Mouse (Mus musculus): ENCODE measurements around the gene Asphd1. TPM values are rescaled to one million over a fixed set of nuclear protein-coding genes. Genes with fewer than 3 reads are reported as not detected.

Gene Asphd1
- polyA plus RNA-seq (2015; fragmentation: Nextera tagmentation; extraction: Ambion mirVana), result 0.13 and 0.25 TPM in 2 replicates

- H3K27me3 ChIP-seq, result peaks cover 47% of the 10 kb centered on the region
Measured at GRCm38 (mm10) chr7:126949403-126949792, at the start of gene Asphd1. Gene Asphd1 (minus strand): TSS chr7:126949582.

GRCm38 (mm10) chr7:126996449-126996848 lies 47.1 kb upstream of the Asphd1 start:
- H3K9me3 ChIP-seq, result no peaks in the 10 kb centered on the region
- ATAC-seq (ENCODE audit: insufficient number of reproducible peaks, insufficient read depth, low FRiP score, low TSS enrichment, low read depth), result no peak
- no peaks in the 10 kb centered on the region for H3K36me3 ChIP-seq
- H3K27ac ChIP-seq, result no peak overlapping the region
- 76% methylated on average over 4 of the region's 4 CpGs for WGBS
- no peaks in the 10 kb centered on the region for H3K27me3 ChIP-seq
- H3K4me2 ChIP-seq, result no peak overlapping the region
- no peak overlapping the region for H3K9ac ChIP-seq
- no peak overlapping the region for H3K4me3 ChIP-seq
- no peaks in the 10 kb centered on the region for H3K4me1 ChIP-seq

More at GRCm38 (mm10) chr7:126949403-126949792, at the start of gene Asphd1:
- H3K4me1 ChIP-seq, result peaks cover 14% of the 10 kb centered on the region
- WGBS, result 2% methylated on average over 21 of the region's 21 CpGs
- H3K27ac ChIP-seq, result no peak within 1 kb of the TSS
- no peaks in the 10 kb centered on the region for H3K9me3 ChIP-seq
- H3K4me3 ChIP-seq, result peak within 1 kb of the TSS; percentile 52
- peak within 1 kb of the TSS; percentile 99 for H3K4me2 ChIP-seq
- peak; percentile 50; the same call in 1 of the 2 replicates for ATAC-seq (ENCODE audit: insufficient number of reproducible peaks, insufficient read depth, low FRiP score, low TSS enrichment, low read depth)
- H3K36me3 ChIP-seq, result peaks cover 10% of the 10 kb centered on the region; the same call in 1 of the 2 replicates
- peak within 1 kb of the TSS; percentile 67 for H3K9ac ChIP-seq

GRCm38 (mm10) chr7:126988816-126989215 lies 39.4 kb upstream of the Asphd1 start:
- Histone ChIP-seq H3K36me3 (no peaks in the 10 kb centered on the region), H3K9me3 (no peaks in the 10 kb centered on the region), H3K4me3 (no peak overlapping the region), H3K9ac (no peak overlapping the region), H3K4me2 (no peak overlapping the region), H3K27me3 (no peaks in the 10 kb centered on the region), H3K4me1 (no peaks in the 10 kb centered on the region), H3K27ac (no peak overlapping the region)
- no peak for ATAC-seq (ENCODE audit: insufficient number of reproducible peaks, insufficient read depth, low FRiP score, low TSS enrichment, low read depth)
- 75% methylated on average over 8 of the region's 8 CpGs for WGBS

- H3K27me3 ChIP-seq, result no peaks in the 10 kb centered on the region
- no peak overlapping the region for H3K4me2 ChIP-seq
- H3K27ac ChIP-seq, result no peak overlapping the region
- no peaks in the 10 kb centered on the region for H3K4me1 ChIP-seq
- no peak overlapping the region for H3K4me3 ChIP-seq
- H3K9me3 ChIP-seq, result no peaks in the 10 kb centered on the region
- 35% methylated on average over 9 of the region's 9 CpGs for WGBS
- H3K9ac ChIP-seq, result no peak overlapping the region
- 0 out of 2 replicates have a peak, but pooled peaks have one; percentile 43 for ATAC-seq (ENCODE audit: insufficient number of reproducible peaks, insufficient read depth, low FRiP score, low TSS enrichment, low read depth)
- H3K36me3 ChIP-seq, result peaks cover 4% of the 10 kb centered on the region; the same call in 1 of the 2 replicates
Measured at GRCm38 (mm10) chr7:126986319-126986718, 36.9 kb upstream of the Asphd1 start.

- Histone ChIP-seq H3K4me3 (no peak overlapping the region), H3K9me3 (no peaks in the 10 kb centered on the region), H3K9ac (no peak overlapping the region), H3K36me3 (peaks cover 17% of the 10 kb centered on the region), H3K4me2 (no peak overlapping the region), H3K27ac (no peak overlapping the region), H3K4me1 (no peaks in the 10 kb centered on the region), H3K27me3 (no peaks in the 10 kb centered on the region)
- 67% methylated on average over 10 of the region's 10 CpGs for WGBS
- ATAC-seq (ENCODE audit: insufficient number of reproducible peaks, insufficient read depth, low FRiP score, low TSS enrichment, low read depth), result no peak
Measured at GRCm38 (mm10) chr7:126984667-126985444, 35.5 kb upstream of the Asphd1 start.

- H3K27me3 ChIP-seq, result no peaks in the 10 kb centered on the region
- no peak overlapping the region for H3K27ac ChIP-seq
- H3K4me3 ChIP-seq, result no peak overlapping the region
- 81% methylated on average over 7 of the region's 7 CpGs for WGBS
- H3K4me2 ChIP-seq, result no peak overlapping the region
- H3K9me3 ChIP-seq, result no peaks in the 10 kb centered on the region
- no peaks in the 10 kb centered on the region for H3K4me1 ChIP-seq
- H3K36me3 ChIP-seq, result peaks cover 35% of the 10 kb centered on the region
- H3K9ac ChIP-seq, result no peak overlapping the region
- no peak for ATAC-seq (ENCODE audit: insufficient number of reproducible peaks, insufficient read depth, low FRiP score, low TSS enrichment, low read depth)
Measured at GRCm38 (mm10) chr7:126983113-126983512, 33.7 kb upstream of the Asphd1 start.

GRCm38 (mm10) chr7:126982054-126982453 lies 32.7 kb upstream of the Asphd1 start:
- Histone ChIP-seq H3K9ac (no peak overlapping the region), H3K27me3 (no peaks in the 10 kb centered on the region), H3K9me3 (no peaks in the 10 kb centered on the region), H3K4me3 (no peak overlapping the region), H3K4me2 (no peak overlapping the region), H3K27ac (no peak overlapping the region), H3K36me3 (peaks cover 37% of the 10 kb centered on the region), H3K4me1 (peaks cover 2% of the 10 kb centered on the region)
- no peak for ATAC-seq (ENCODE audit: insufficient number of reproducible peaks, insufficient read depth, low FRiP score, low TSS enrichment, low read depth)
- 88% methylated on average over 4 of the region's 4 CpGs for WGBS

- 85% methylated on average over 2 of the region's 2 CpGs for WGBS
- no peak for ATAC-seq (ENCODE audit: insufficient number of reproducible peaks, insufficient read depth, low FRiP score, low TSS enrichment, low read depth)
- Histone ChIP-seq H3K4me3 (no peak overlapping the region), H3K27me3 (no peaks in the 10 kb centered on the region), H3K4me1 (peaks cover 5% of the 10 kb centered on the region), H3K9ac (no peak overlapping the region), H3K9me3 (no peaks in the 10 kb centered on the region), H3K36me3 (peaks cover 37% of the 10 kb centered on the region), H3K27ac (no peak overlapping the region), H3K4me2 (no peak overlapping the region)
Measured at GRCm38 (mm10) chr7:126981601-126982000, 32.2 kb upstream of the Asphd1 start.

- Histone ChIP-seq H3K4me2 (no peak overlapping the region), H3K4me1 (peaks cover 10% of the 10 kb centered on the region), H3K9ac (no peak overlapping the region), H3K9me3 (no peaks in the 10 kb centered on the region), H3K27me3 (no peaks in the 10 kb centered on the region), H3K36me3 (peaks cover 37% of the 10 kb centered on the region), H3K27ac (no peak overlapping the region), H3K4me3 (no peak overlapping the region)
- WGBS, result 93% methylated on average over 6 of the region's 6 CpGs
- ATAC-seq (ENCODE audit: insufficient number of reproducible peaks, insufficient read depth, low FRiP score, low TSS enrichment, low read depth), result no peak
Measured at GRCm38 (mm10) chr7:126978841-126979240, 29.5 kb upstream of the Asphd1 start.

- Histone ChIP-seq H3K9me3 (no peaks in the 10 kb centered on the region), H3K4me1 (peaks cover 10% of the 10 kb centered on the region), H3K4me2 (peak overlapping the region; percentile 89), H3K27ac (peak overlapping the region; percentile 97), H3K9ac (peak overlapping the region; percentile 96), H3K36me3 (peaks cover 37% of the 10 kb centered on the region), H3K4me3 (peak overlapping the region; percentile 85), H3K27me3 (no peaks in the 10 kb centered on the region)
- ATAC-seq (ENCODE audit: insufficient number of reproducible peaks, insufficient read depth, low FRiP score, low TSS enrichment, low read depth), result no peak
- 27% methylated on average over 14 of the region's 14 CpGs for WGBS
Measured at GRCm38 (mm10) chr7:126976878-126977459, 27.6 kb upstream of the Asphd1 start.

- H3K27me3 ChIP-seq, result no peaks in the 10 kb centered on the region
- peak; percentile 89 for ATAC-seq (ENCODE audit: insufficient number of reproducible peaks, insufficient read depth, low FRiP score, low TSS enrichment, low read depth)
- WGBS, result under 1% methylated on average over 55 of the region's 55 CpGs
- H3K4me1 ChIP-seq, result peaks cover 10% of the 10 kb centered on the region
- peak within 1 kb of the TSS; percentile 89 for H3K4me2 ChIP-seq
- peak within 1 kb of the TSS; percentile 97 for H3K27ac ChIP-seq
- peak within 1 kb of the TSS; percentile 85 for H3K4me3 ChIP-seq
- no peaks in the 10 kb centered on the region for H3K9me3 ChIP-seq
- peaks cover 31% of the 10 kb centered on the region for H3K36me3 ChIP-seq
- H3K9ac ChIP-seq, result peak within 1 kb of the TSS; percentile 96
Measured at GRCm38 (mm10) chr7:126975950-126976866, 26.8 kb upstream of the Asphd1 start, which contains the start of gene Cdiptos. Gene Cdiptos (minus strand): TSS chr7:126976098.

Data from embryonic facial prominence, embryonic 13.5 days (tissue).